Mouse (Mus musculus) G1E (cell line): ENCODE results near the gene Asb6.

Experiments
- CTCF ChIP-seq: IDR thresholded peaks from 2 replicates; pipeline ENCODE4 v1.5.1; 2012; ENCODE audit warnings: low read depth, low read length, inconsistent platforms, mixed read lengths
- GATA1 ChIP-seq: IDR thresholded peaks from 2 replicates; pipeline ENCODE4 v1.6.1; 2012; ENCODE audit warnings: borderline replicate concordance, low read length, inconsistent platforms, mixed read lengths
- GATA2 ChIP-seq: IDR thresholded peaks from 2 replicates; pipeline ENCODE4 v1.6.1; 2012; ENCODE audit warnings: low read depth, low read length, inconsistent platforms, borderline replicate concordance
- POLR2AphosphoS5 ChIP-seq: IDR thresholded peaks from 2 replicates; pipeline ENCODE4 v1.6.1; 2012; ENCODE audit warnings: low read depth, low read length, inconsistent platforms; ENCODE audit not compliant: insufficient replicate concordance
- TAL1 ChIP-seq: conservative IDR thresholded peaks from 2 replicates; pipeline ENCODE4 v1.6.1; 2012; ENCODE audit warnings: low read depth, low read length, inconsistent platforms, mixed read lengths

DNA sequence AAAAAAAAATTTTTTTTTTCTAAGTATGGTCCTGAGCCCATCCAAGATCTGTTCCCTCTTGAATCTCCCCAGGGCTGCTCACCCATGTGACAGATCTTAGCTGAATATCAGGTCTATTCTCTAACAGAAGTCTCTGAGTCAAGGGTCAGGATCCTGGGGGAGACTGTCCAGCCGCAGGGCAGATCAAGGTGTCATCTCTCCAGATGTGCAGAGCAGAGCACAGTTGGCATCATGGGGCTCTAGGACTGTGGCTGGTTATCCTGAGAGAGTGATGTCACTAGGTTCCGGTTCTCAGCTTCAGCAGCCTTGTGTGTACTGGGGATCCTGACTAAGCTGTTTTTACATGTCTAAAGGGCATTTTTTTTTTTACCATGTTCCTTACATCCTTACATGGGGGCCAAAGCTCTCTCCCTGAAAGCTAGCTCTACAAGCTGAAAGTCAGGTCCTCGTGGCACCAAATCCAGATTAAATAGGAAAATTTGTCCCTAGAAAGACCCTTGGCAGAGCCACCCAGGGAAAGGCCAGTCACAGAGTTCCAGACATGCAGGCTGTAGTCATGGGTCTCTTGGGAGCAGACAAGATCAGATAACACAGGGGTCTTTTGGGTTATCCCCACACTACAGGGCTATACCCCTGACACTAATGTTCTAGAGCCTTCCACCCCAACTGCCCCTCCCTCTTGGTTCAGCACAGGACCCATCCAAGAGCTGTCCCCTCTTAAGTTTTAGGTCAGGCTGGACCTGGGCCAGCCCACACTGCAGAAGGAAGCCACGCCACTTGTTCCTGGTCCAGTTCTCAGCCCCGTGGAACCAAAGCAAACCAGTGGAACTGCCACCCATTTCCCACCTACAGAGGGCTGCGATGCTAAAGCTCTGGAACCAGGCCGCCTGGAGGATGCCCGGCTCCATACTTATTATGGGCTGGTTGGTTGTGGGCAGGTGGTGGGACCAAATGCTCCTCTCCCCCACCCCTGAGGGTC is 47.5 kb downstream of the Asb6 start:
- TF ChIP-seq POLR2AphosphoS5 (no peak), TAL1 (no peak), CTCF (no peak), GATA1 (no peak), GATA2 (no peak)
